Mouse (Mus musculus): ENCODE measurements around the gene Cypt4.
"Not testable (repeated sequence)": the region's sequence is repeated elsewhere in the genome, so short reads cannot be mapped to it uniquely, and the experiment has no call there.

Gene Cypt4

GRCm38 (mm10) chr9:24624896-24625295, at the start of gene Cypt4:
Gene Cypt4, plus strand, starts transcription at chr9:24625196.
- DNase-seq (ENCODE audit: low read depth, low spot score) = no peak

GRCm38 (mm10) chr9:24637341-24637740, 12.3 kb downstream of the Cypt4 start:
- not testable (repeated sequence) for DNase-seq (ENCODE audit: low read depth, low spot score)
